Mouse (Mus musculus) stomach, embryonic 16.5 days (tissue): ENCODE results near the gene Olfr417. TPM values are rescaled to one million over a fixed set of nuclear protein-coding genes. Genes with fewer than 3 reads are reported as not detected.
"Not testable (repeated sequence)": the region's sequence is repeated elsewhere in the genome, so short reads cannot be mapped to it uniquely, and the experiment has no call there.

Source experiments
- ATAC-seq: fragments of 200-750 bp; cut with Nextera tagmentation; 2 replicates; pipeline ENCODE4 v1.8.0; 2017; ENCODE audit warnings: moderate number of reproducible peaks, moderate TSS enrichment; ENCODE audit not compliant: insufficient read depth, low FRiP score
- H3K27ac ChIP-seq: fragments of 300-500 bp; sonication (generic); 2 replicates; pipeline ENCODE4 v1.5.1; 2014; ENCODE audit warnings: low read length
- H3K27me3 ChIP-seq: fragments of 300-500 bp; sonication (generic); 2 replicates; pipeline ENCODE4 v1.6.1; 2014; ENCODE audit warnings: low read length, control low read depth, mixed read lengths; ENCODE audit not compliant: control insufficient read depth, insufficient read depth
- H3K36me3 ChIP-seq: fragments of 300-500 bp; sonication (generic); 2 replicates; pipeline ENCODE4 v1.6.1; 2014; ENCODE audit warnings: low read length; ENCODE audit not compliant: control insufficient read depth, insufficient read depth
- H3K4me1 ChIP-seq: fragments of 300-500 bp; sonication (generic); 2 replicates; pipeline ENCODE4 v1.6.1; 2014; ENCODE audit warnings: low read length, control low read depth, mixed read lengths; ENCODE audit not compliant: control insufficient read depth, insufficient read depth
- H3K4me2 ChIP-seq: fragments of 300-500 bp; sonication (generic); 2 replicates; pipeline ENCODE4 v1.6.1; 2014; ENCODE audit warnings: low read depth, low read length, mixed read lengths
- H3K4me3 ChIP-seq: fragments of 300-500 bp; sonication (generic); replicated peaks from 2 replicates; pipeline ENCODE4 v1.5.1; 2014; ENCODE audit warnings: mild to moderate bottlenecking, low read length
- H3K9ac ChIP-seq: fragments of 300-500 bp; sonication (generic); 2 replicates; pipeline ENCODE4 v1.6.1; 2014; ENCODE audit warnings: low read length
- H3K9me3 ChIP-seq: fragments of 300-500 bp; sonication (generic); replicated peaks from 2 replicates; pipeline ENCODE4 v1.6.1; 2016; ENCODE audit warnings: low read length, control low read depth; ENCODE audit not compliant: control insufficient read depth
- WGBS: fragments of 180-500 bp; shearing (Covaris S2); extraction: QIAGEN DNeasy Blood & Tissue Kit; methylation state at CpG from one replicate; pipeline ENCODE4 v1.1.7; 2014; 5-methylcytosine and 5-hydroxymethylcytosine counted together
- polyA plus RNA-seq: library from polyadenylated mRNA; unstranded; fragments of >200 nt; fragmentation: Nextera tagmentation; extraction: Ambion mirVana; gene quantifications from 2 replicates; pipeline ENCODE4 v1.2.1, GENCODE M21; 2015

Gene Olfr417
- polyA plus RNA-seq, result not detected in 2 replicates

DNA sequence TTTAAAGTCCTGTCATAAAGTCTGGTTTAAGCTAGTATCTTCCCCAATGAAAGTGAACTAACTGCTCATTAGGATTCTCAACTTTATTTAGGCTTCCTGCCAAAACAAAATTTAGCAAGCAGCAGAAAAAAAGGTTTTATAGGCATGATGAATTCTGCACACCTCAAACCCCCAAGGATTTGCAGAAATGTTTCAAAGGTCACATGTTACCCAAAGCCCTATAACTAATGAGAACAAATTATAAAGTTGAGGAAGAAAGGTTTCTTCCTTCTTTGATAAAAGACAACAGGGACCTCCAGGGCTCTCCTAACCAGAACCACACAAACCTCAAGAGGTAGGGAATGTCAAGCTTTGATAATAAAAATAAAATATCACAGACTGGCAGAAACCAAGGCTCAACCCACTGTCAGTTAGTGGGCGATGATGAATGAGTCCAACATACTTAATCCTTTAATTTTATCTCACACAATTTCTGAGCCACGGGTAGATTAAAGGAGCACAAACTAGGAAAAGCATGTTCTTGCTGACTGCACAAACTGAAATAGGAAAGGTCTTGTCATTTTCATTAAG, at the start of gene Olfr417:
Olfr417 (plus strand) TSS at position 241 of the 570 bp plus-strand sequence.
- Histone ChIP-seq H3K4me1 (no peaks in the 10 kb centered on the region), H3K9me3 (no peaks in the 10 kb centered on the region), H3K9ac (no peak within 1 kb of the TSS), H3K27ac (no peak within 1 kb of the TSS), H3K27me3 (no peaks in the 10 kb centered on the region), H3K4me2 (no peak within 1 kb of the TSS), H3K4me3 (no peak within 1 kb of the TSS), H3K36me3 (no peaks in the 10 kb centered on the region)
- ATAC-seq, result no peak
- 62% methylated on average over 2 of the region's 2 CpGs for WGBS

GRCm38 (mm10) chr1:174317308-174317707, 47.6 kb upstream of the Olfr417 start:
- Histone ChIP-seq H3K27me3 (no peaks in the 10 kb centered on the region), H3K36me3 (no peaks in the 10 kb centered on the region), H3K4me1 (no peaks in the 10 kb centered on the region), H3K9ac (no peak overlapping the region), H3K27ac (no peak overlapping the region), H3K4me3 (no peak overlapping the region), H3K4me2 (no peak overlapping the region), H3K9me3 (no peaks in the 10 kb centered on the region)
- WGBS, result 79% methylated on average over 2 of the region's 2 CpGs
- no peak for ATAC-seq

DNA sequence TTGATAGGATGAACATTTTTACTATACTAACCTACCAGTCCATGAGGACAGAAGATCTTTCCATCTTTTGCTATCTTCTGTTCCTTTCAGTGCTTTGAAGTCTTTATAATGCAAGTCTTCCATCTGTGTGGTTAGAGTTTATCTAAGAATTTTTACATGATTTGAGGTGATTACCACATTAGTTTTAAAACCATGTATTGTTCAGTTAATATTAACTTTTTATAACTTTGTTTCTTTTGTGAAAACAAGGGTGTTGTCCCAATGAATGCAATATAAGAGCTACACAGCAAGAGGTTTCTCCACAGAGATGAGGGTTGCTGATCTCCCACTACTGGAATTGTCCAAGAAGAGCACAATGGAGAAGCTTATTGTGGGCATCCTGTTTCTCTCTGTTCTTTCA, 34.7 kb upstream of the Olfr417 start, which contains the start of gene Mptx1:
Mptx1 (plus strand) TSS at position 301 of the 400 bp plus-strand sequence.
- Histone ChIP-seq H3K9ac (no peak within 1 kb of the TSS), H3K36me3 (no peaks in the 10 kb centered on the region)
- no peak for ATAC-seq

GRCm38 (mm10) chr1:174353636-174354035, 11.3 kb upstream of the Olfr417 start:
- not testable (repeated sequence) for H3K4me1 ChIP-seq, H3K27ac ChIP-seq, H3K9me3 ChIP-seq, ATAC-seq, H3K4me2 ChIP-seq, H3K9ac ChIP-seq, H3K36me3 ChIP-seq, H3K4me3 ChIP-seq, H3K27me3 ChIP-seq
- 63% methylated on average over 1 of the region's 1 CpGs for WGBS

More for the DNA sequence above, 34.7 kb upstream of the Olfr417 start, which contains the start of gene Mptx1:
- Histone ChIP-seq H3K4me1 (no peaks in the 10 kb centered on the region), H3K9me3 (no peaks in the 10 kb centered on the region), H3K4me2 (no peak within 1 kb of the TSS), H3K27me3 (no peaks in the 10 kb centered on the region), H3K27ac (no peak within 1 kb of the TSS), H3K4me3 (no peak within 1 kb of the TSS)

- no peak for ATAC-seq
- 74% methylated on average over 5 of the region's 5 CpGs for WGBS
- Histone ChIP-seq H3K9me3 (no peaks in the 10 kb centered on the region), H3K4me1 (no peaks in the 10 kb centered on the region), H3K4me2 (no peak overlapping the region), H3K36me3 (no peaks in the 10 kb centered on the region), H3K27ac (no peak overlapping the region), H3K4me3 (no peak overlapping the region), H3K9ac (no peak overlapping the region), H3K27me3 (no peaks in the 10 kb centered on the region)
Measured at GRCm38 (mm10) chr1:174354640-174355039, 10.3 kb upstream of the Olfr417 start.

DNA sequence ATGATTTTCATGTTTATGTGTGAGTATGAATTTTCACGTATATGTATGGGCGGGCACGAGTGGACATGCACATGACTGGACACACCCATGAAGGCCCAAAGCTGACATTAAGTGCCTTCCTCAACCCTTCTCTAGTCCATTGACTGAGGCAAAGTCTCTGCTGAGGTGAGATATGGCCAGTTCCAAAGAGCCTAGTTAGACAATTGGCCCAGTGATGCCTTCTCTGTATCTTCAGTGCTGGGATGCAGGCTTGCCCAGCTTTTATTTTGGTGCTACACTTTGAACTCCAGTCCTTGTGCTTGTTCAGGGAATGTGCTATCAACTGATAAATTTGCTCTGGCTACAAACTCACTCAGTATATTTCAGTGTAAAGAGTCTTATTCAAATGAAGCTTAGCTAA, 8.9 kb downstream of the Olfr417 start:
- no peak overlapping the region for H3K4me2 ChIP-seq
- H3K9ac ChIP-seq, result no peak overlapping the region
- H3K27ac ChIP-seq, result no peak overlapping the region
- ATAC-seq, result no peak
- no peaks in the 10 kb centered on the region for H3K27me3 ChIP-seq
- H3K4me1 ChIP-seq, result no peaks in the 10 kb centered on the region
- WGBS, result 87% methylated on average over 3 of the region's 3 CpGs
- no peaks in the 10 kb centered on the region for H3K9me3 ChIP-seq
- no peaks in the 10 kb centered on the region for H3K36me3 ChIP-seq
- no peak overlapping the region for H3K4me3 ChIP-seq

DNA sequence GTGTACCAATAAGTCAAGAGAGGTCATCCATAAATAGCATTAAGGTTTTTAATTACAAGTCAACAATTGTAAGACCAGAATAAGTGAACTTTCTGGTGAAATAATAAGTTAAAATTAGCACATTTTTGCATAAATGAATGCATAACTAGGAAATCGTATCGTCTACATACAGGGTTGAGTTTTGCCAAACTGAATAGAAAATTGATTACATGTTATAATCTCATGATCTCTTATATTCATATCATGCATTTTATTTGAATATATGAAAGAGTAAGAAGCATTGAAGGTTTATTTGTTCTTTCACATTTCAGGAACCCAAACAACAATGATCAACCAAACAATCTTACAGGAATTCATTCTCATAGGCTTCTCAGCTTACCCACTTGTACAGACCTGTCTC, 25.8 kb downstream of the Olfr417 start, which contains the start of gene Olfr248:
Olfr248 (plus strand) TSS at position 301 of the 400 bp plus-strand sequence.
- Histone ChIP-seq H3K27ac (no peak within 1 kb of the TSS), H3K9ac (no peak within 1 kb of the TSS), H3K4me1 (no peaks in the 10 kb centered on the region), H3K36me3 (no peaks in the 10 kb centered on the region), H3K27me3 (no peaks in the 10 kb centered on the region), H3K4me3 (no peak within 1 kb of the TSS), H3K4me2 (no peak within 1 kb of the TSS), H3K9me3 (no peaks in the 10 kb centered on the region)
- WGBS, result 86% methylated on average over 2 of the region's 2 CpGs
- no peak for ATAC-seq

DNA sequence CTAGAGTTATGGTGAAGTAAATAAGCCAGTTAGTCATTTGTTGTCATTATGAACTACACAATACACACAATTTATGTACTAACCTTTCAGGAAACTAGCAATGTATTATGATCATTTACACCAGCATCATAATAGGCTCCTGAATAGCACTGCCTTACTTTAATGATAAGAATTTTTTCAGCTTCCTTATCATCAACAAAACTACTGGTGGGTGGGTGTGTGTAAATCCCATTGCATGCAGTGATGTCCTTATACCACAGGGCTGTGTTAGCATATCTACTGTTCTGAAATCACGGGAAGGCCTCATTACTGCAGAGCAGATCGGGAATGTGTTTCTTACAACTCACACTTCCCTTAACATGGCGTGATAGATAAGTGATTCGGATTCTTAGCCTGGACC, 58.0 kb downstream of the Olfr417 start:
- H3K27me3 ChIP-seq, result no peaks in the 10 kb centered on the region
- H3K4me3 ChIP-seq, result no peak overlapping the region
- no peaks in the 10 kb centered on the region for H3K4me1 ChIP-seq
- H3K27ac ChIP-seq, result no peak overlapping the region
- 84% methylated on average over 4 of the region's 4 CpGs for WGBS
- no peak overlapping the region for H3K9ac ChIP-seq
- H3K4me2 ChIP-seq, result no peak overlapping the region
- no peaks in the 10 kb centered on the region for H3K36me3 ChIP-seq
- H3K9me3 ChIP-seq, result no peaks in the 10 kb centered on the region
- no peak for ATAC-seq

DNA sequence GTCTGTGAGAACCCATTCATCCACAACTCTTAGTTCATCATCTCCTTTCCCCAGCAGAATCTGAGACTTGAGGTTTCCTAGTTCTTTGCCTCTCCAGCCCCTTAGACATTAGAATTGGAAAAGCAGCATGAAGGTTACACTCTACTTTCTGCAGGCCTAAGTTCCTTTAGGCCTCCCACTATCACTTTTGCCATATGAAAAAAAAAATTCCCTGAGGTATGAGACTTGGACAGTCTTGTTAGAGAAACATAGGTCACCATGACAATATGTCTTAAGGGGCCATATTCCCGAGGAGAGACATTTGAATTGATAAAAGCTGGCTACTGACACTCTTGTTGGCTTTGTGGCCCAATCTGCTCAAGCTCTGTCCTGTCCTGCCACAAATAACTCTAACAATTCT, 58.8 kb downstream of the Olfr417 start, which contains the start of gene Olfr414:
Olfr414 (plus strand) TSS at position 301 of the 400 bp plus-strand sequence.
- Histone ChIP-seq H3K27ac (no peak within 1 kb of the TSS), H3K9ac (no peak within 1 kb of the TSS), H3K4me2 (no peak within 1 kb of the TSS), H3K9me3 (no peaks in the 10 kb centered on the region), H3K4me3 (no peak within 1 kb of the TSS), H3K27me3 (no peaks in the 10 kb centered on the region), H3K4me1 (no peaks in the 10 kb centered on the region), H3K36me3 (no peaks in the 10 kb centered on the region)
- WGBS, result 62% methylated on average over 1 of the region's 1 CpGs
- no peak for ATAC-seq
